In genomic region chr9:112209803-112210202, GRCm38 (mm10) we compare ENCODE assay signal across 22 mouse cellular contexts. TPM values are rescaled to one million over a fixed set of nuclear protein-coding genes. Genes with fewer than 3 reads are reported as not detected.
A peak's percentile ranks its signal among the peaks of the same experiment; 100 is the strongest.
DNase-seq lines count a peak whose midpoint lies in the region; ATAC-seq and TF ChIP-seq lines count a peak whose summit lies in the region.
"Had no signal": no experiment of that assay in that cellular context is flagged by ENCODE, and none has a peak within 500 bp of the region (broad histone marks: within the 10 kb centered on the region; RNA-seq: fewer than 3 reads in every experiment).

No protein-coding gene starts in this region.

- 62% methylated on average over 3 of the region's 3 CpGs for WGBS in intestine, embryonic 14.5 days
- WGBS in intestine, embryonic 15.5 days: 66% methylated on average over 3 of the region's 3 CpGs
- WGBS in cerebellum, adult 2 months: 9% methylated on average over 3 of the region's 3 CpGs
- 65% methylated on average over 3 of the region's 3 CpGs for WGBS in midbrain, embryonic 14.5 days

- ATAC-seq in intestine, embryonic 14.5 days (replicated peaks; ENCODE audit: low FRiP score, low TSS enrichment, low read depth): 0 out of 2 replicates have a peak, but pooled peaks have one; percentile 13
- ATAC-seq in intestine, embryonic 15.5 days: no peak
- no peak for ATAC-seq in midbrain, embryonic 14.5 days (ENCODE audit: low FRiP score, low TSS enrichment)
- ATAC-seq: forebrain, embryonic 16.5 days had no signal

- no peak for TF ChIP-seq CTCF in cerebellum, adult 2 months (IDR thresholded peaks at IDR 0.05; ENCODE audit: borderline replicate concordance, insufficient read depth, low read depth, low read length)

- H3K4me2 ChIP-seq in intestine, embryonic 14.5 days (ENCODE audit: low read length): no peak overlapping the region
- H3K4me2 ChIP-seq in intestine, embryonic 15.5 days (replicated peaks): no peak overlapping the region
- H3K4me2 ChIP-seq in midbrain, embryonic 14.5 days (ENCODE audit: low read length): no peak overlapping the region
- H3K4me2 ChIP-seq: limb, embryonic 13.5 days; liver, embryonic 13.5 days; midbrain, embryonic 11.5 days had no signal

- H3K36me3 ChIP-seq in intestine, embryonic 14.5 days (ENCODE audit: control insufficient read depth, insufficient read depth, low read length): no peaks in the 10 kb centered on the region
- no peaks in the 10 kb centered on the region for H3K36me3 ChIP-seq in intestine, embryonic 15.5 days
- no peaks in the 10 kb centered on the region for H3K36me3 ChIP-seq in midbrain, embryonic 14.5 days (ENCODE audit: control insufficient read depth, insufficient read depth, low read length)
- H3K36me3 ChIP-seq: heart, embryonic 10.5 days; limb, embryonic 13.5 days; liver, embryonic 13.5 days had no signal

- H3K4me3 ChIP-seq in intestine, embryonic 14.5 days (ENCODE audit: low read depth, low read length): no peak overlapping the region
- H3K4me3 ChIP-seq in intestine, embryonic 15.5 days (replicated peaks): no peak overlapping the region
- H3K4me3 ChIP-seq in cerebellum, adult 2 months (replicated peaks; ENCODE audit: insufficient read depth, low read depth, low read length): no peak overlapping the region
- H3K4me3 ChIP-seq in midbrain, embryonic 14.5 days (replicated peaks; ENCODE audit: low read depth, low read length): no peak overlapping the region
- H3K4me3 ChIP-seq: heart, embryonic 10.5 days; limb, embryonic 13.5 days; liver, embryonic 13.5 days had no signal

- no peak overlapping the region for H3K9ac ChIP-seq in intestine, embryonic 14.5 days (ENCODE audit: low read length)
- no peak overlapping the region for H3K9ac ChIP-seq in intestine, embryonic 15.5 days
- no peak overlapping the region for H3K9ac ChIP-seq in midbrain, embryonic 14.5 days (replicated peaks; ENCODE audit: low read length)
- H3K9ac ChIP-seq: limb, embryonic 13.5 days; liver, embryonic 13.5 days had no signal

- DNase-seq in intestine, embryonic 14.5 days (ENCODE audit: low spot score): no peak
- peak; percentile 16 for DNase-seq in thymus, postnatal 25 days
- DNase-seq in thymus, postnatal 0 days (ENCODE audit: low spot score): no peak
- peak; percentile 83 to 90 for DNase-seq in cerebellum, adult 2 months
- DNase-seq in cerebellum, postnatal 36 days: peak; percentile 77 to 82
- no peak for DNase-seq in midbrain, embryonic 14.5 days
- DNase-seq in right cerebral cortex, postnatal 36 days (ENCODE audit: low spot score in 2 of 2): no peak
- DNase-seq: adrenal gland, adult 2 months; B cell, adult 2 months; embryo, embryonic 11 days; gastrocnemius, postnatal 36 days; heart, postnatal 14 days; kidney, adult 8-10 months; kidney, postnatal 14 days; layer of hippocampus, adult 9-11 months; liver, embryonic 13.5 days; spleen, adult 18-20 months had no signal

- no peak overlapping the region for H3K27ac ChIP-seq in intestine, embryonic 14.5 days (ENCODE audit: low read depth)
- H3K27ac ChIP-seq in intestine, embryonic 15.5 days: no peak overlapping the region
- H3K27ac ChIP-seq in cerebellum, adult 2 months (ENCODE audit: insufficient read depth, low read length): 0 out of 2 replicates have a peak overlapping the region, but pooled peaks have one; percentile 15
- no peak overlapping the region for H3K27ac ChIP-seq in midbrain, embryonic 14.5 days (replicated peaks; ENCODE audit: low read depth, low read length)
- H3K27ac ChIP-seq: heart, embryonic 10.5 days; limb, embryonic 13.5 days; liver, embryonic 13.5 days had no signal

- no peaks in the 10 kb centered on the region for H3K27me3 ChIP-seq in intestine, embryonic 14.5 days (replicated peaks; ENCODE audit: control insufficient read depth, insufficient read depth, low read length)
- no peaks in the 10 kb centered on the region for H3K27me3 ChIP-seq in intestine, embryonic 15.5 days (replicated peaks)
- H3K27me3 ChIP-seq in cerebellum, adult 2 months (ENCODE audit: control insufficient read depth, insufficient read depth, low read length): no peaks in the 10 kb centered on the region
- H3K27me3 ChIP-seq in midbrain, embryonic 14.5 days (ENCODE audit: control insufficient read depth, insufficient read depth, low read length): no peaks in the 10 kb centered on the region
- H3K27me3 ChIP-seq: limb, embryonic 13.5 days; liver, embryonic 13.5 days had no signal

- H3K4me1 ChIP-seq in intestine, embryonic 14.5 days (replicated peaks; ENCODE audit: control insufficient read depth, insufficient read depth, low read length): no peaks in the 10 kb centered on the region
- peaks cover 3% of the 10 kb centered on the region; the same call in 1 of the 2 replicates for H3K4me1 ChIP-seq in intestine, embryonic 15.5 days (replicated peaks)
- peaks cover 32% of the 10 kb centered on the region for H3K4me1 ChIP-seq in cerebellum, adult 2 months (ENCODE audit: control insufficient read depth, insufficient read depth, low read length)
- no peaks in the 10 kb centered on the region for H3K4me1 ChIP-seq in midbrain, embryonic 14.5 days (ENCODE audit: control insufficient read depth, insufficient read depth, low read length)
- H3K4me1 ChIP-seq: liver, embryonic 13.5 days had no signal

- TF ChIP-seq POLR2A in cerebellum, adult 2 months (IDR thresholded peaks at IDR 0.05; ENCODE audit: borderline replicate concordance, insufficient read depth, low read length): no peak

- no peaks in the 10 kb centered on the region for H3K9me3 ChIP-seq in intestine, embryonic 14.5 days (ENCODE audit: control insufficient read depth, low read length)
- no peaks in the 10 kb centered on the region for H3K9me3 ChIP-seq in intestine, embryonic 15.5 days
- no peaks in the 10 kb centered on the region for H3K9me3 ChIP-seq in midbrain, embryonic 14.5 days (ENCODE audit: control insufficient read depth, low read length)
- H3K9me3 ChIP-seq: heart, embryonic 10.5 days; limb, embryonic 13.5 days; liver, embryonic 13.5 days had no signal

RNA-seq across cellular contexts. Expression of gene Arpp21, which starts 25.9 kb away (rescaled TPM):
- polyA plus RNA-seq in intestine, embryonic 14.5 days (2014; fragmentation: Nextera tagmentation; extraction: Ambion mirVana): 1.0 and 2.0 TPM in 2 replicates
- 0.70 and 1.1 TPM in 2 replicates for polyA plus RNA-seq in intestine, embryonic 15.5 days (2015; fragmentation: Nextera tagmentation; extraction: Ambion mirVana)
- 391 and 434 TPM in 2 replicates for polyA plus RNA-seq in thymus, postnatal 0 days (2015; fragmentation: Nextera tagmentation; extraction: Ambion mirVana)
- polyA plus RNA-seq in cerebellum, adult 2 months (2012; rRNA removed): 116 and 124 TPM in 2 replicates
- 27.4 and 37.7 TPM in 2 replicates for polyA plus RNA-seq in midbrain, embryonic 14.5 days (2014; fragmentation: Nextera tagmentation; extraction: Ambion mirVana)

Comparison
In these comparisons a context has a peak if more than half of its experiments do, and no peak if none do; other contexts are left out.
1. DNase-seq: peak in thymus, postnatal 25 days (single experiment), cerebellum, adult 2 months (2 of 2) and cerebellum, postnatal 36 days (2 of 2); none in intestine, embryonic 14.5 days (single experiment), thymus, postnatal 0 days (single experiment), midbrain, embryonic 14.5 days (single experiment) and right cerebral cortex, postnatal 36 days (0 of 2).